Mouse (Mus musculus): ENCODE results near the gene Nup98. TPM values are rescaled to one million over a fixed set of nuclear protein-coding genes. Genes with fewer than 3 reads are reported as not detected.
A peak's percentile ranks its signal among the peaks of the same experiment; 100 is the strongest.

Gene Nup98
- polyA plus RNA-seq, 2 experiments: 8.8 to 16.3 TPM

GRCm38 (mm10) chr7:102137464-102137863 lies 72.5 kb downstream of the Nup98 start:
- WGBS (ENCODE audit: insufficient replicate concordance): 61% methylated on average over 1 of the region's 1 CpGs
- peaks cover 60% of the 10 kb centered on the region for H3K36me3 ChIP-seq (replicated peaks; ENCODE audit: control insufficient read depth, insufficient read depth, low read depth)
- DNase-seq (ENCODE audit: low read depth in 3 of 3, low spot score in 3 of 3): peak; percentile 4 to 40 (median 26)

GRCm38 (mm10) chr7:102132395-102132794 lies 77.6 kb downstream of the Nup98 start:
- Histone ChIP-seq H3K27me3 (ENCODE audit: control insufficient read depth, insufficient read depth, low read length) (no peaks in the 10 kb centered on the region), H3K9me3 (ENCODE audit: control insufficient read depth, low read length) (no peaks in the 10 kb centered on the region), H3K27ac (no peak overlapping the region), H3K4me1 (replicated peaks; ENCODE audit: control insufficient read depth in 2 of 2, insufficient read depth in 2 of 2, low read length in 1 of 2) (no peaks in the 10 kb centered on the region), H3K9ac (replicated peaks) (no peak overlapping the region), H3K36me3 (replicated peaks; ENCODE audit: control insufficient read depth, insufficient read depth, low read depth) (peaks cover 72% of the 10 kb centered on the region), H3K4me3 (ENCODE audit: insufficient read depth in 1 of 2, low read depth in 2 of 2, low read length in 2 of 2) (no peak overlapping the region), H3K4me2 (ENCODE audit: low read depth) (no peak overlapping the region)
- ATAC-seq (ENCODE audit: insufficient read depth) (no peak), DNase-seq (ENCODE audit: low read depth in 3 of 3, low spot score in 3 of 3) (no peak)
- TF ChIP-seq CTCF (IDR thresholded peaks at IDR 0.05; ENCODE audit: low read depth) (no peak), EP300 (IDR thresholded peaks at IDR 0.05; ENCODE audit: low read depth) (no peak)
- WGBS (ENCODE audit: insufficient replicate concordance): 90% methylated on average over 4 of the region's 4 CpGs

More at GRCm38 (mm10) chr7:102137464-102137863, 72.5 kb downstream of the Nup98 start:
- Histone ChIP-seq H3K27ac (no peak overlapping the region), H3K4me2 (ENCODE audit: low read depth) (no peak overlapping the region), H3K4me1 (replicated peaks; ENCODE audit: control insufficient read depth in 2 of 2, insufficient read depth in 2 of 2, low read length in 1 of 2) (no peaks in the 10 kb centered on the region), H3K9me3 (ENCODE audit: control insufficient read depth, low read length) (no peaks in the 10 kb centered on the region), H3K4me3 (ENCODE audit: insufficient read depth in 1 of 2, low read depth in 2 of 2, low read length in 2 of 2) (no peak overlapping the region), H3K9ac (replicated peaks) (no peak overlapping the region), H3K27me3 (ENCODE audit: control insufficient read depth, insufficient read depth, low read length) (no peaks in the 10 kb centered on the region)
- TF ChIP-seq CTCF (IDR thresholded peaks at IDR 0.05; ENCODE audit: low read depth) (peak; percentile 78), EP300 (IDR thresholded peaks at IDR 0.05; ENCODE audit: low read depth) (no peak)
- ATAC-seq (ENCODE audit: insufficient read depth): no peak

GRCm38 (mm10) chr7:102120326-102120725 lies 89.7 kb downstream of the Nup98 start:
- H3K27me3 ChIP-seq (ENCODE audit: control insufficient read depth, insufficient read depth, low read length): no peaks in the 10 kb centered on the region
- WGBS (ENCODE audit: insufficient replicate concordance): 85% methylated on average over 10 of the region's 10 CpGs
- H3K27ac ChIP-seq: no peak overlapping the region
- H3K4me1 ChIP-seq (replicated peaks; ENCODE audit: control insufficient read depth in 2 of 2, insufficient read depth in 2 of 2, low read length in 1 of 2): no peaks in the 10 kb centered on the region
- no peaks in the 10 kb centered on the region for H3K9me3 ChIP-seq (ENCODE audit: control insufficient read depth, low read length)
- H3K4me3 ChIP-seq (ENCODE audit: insufficient read depth in 1 of 2, low read depth in 2 of 2, low read length in 2 of 2): no peak overlapping the region
- no peak overlapping the region for H3K4me2 ChIP-seq (ENCODE audit: low read depth)
- H3K36me3 ChIP-seq (replicated peaks; ENCODE audit: control insufficient read depth, insufficient read depth, low read depth): peaks cover 54% of the 10 kb centered on the region
- no peak overlapping the region for H3K9ac ChIP-seq (replicated peaks)
- ATAC-seq (ENCODE audit: insufficient read depth) (no peak), DNase-seq (ENCODE audit: low read depth in 3 of 3, low spot score in 3 of 3) (no peak)
- TF ChIP-seq EP300 (IDR thresholded peaks at IDR 0.05; ENCODE audit: low read depth) (no peak), CTCF (IDR thresholded peaks at IDR 0.05; ENCODE audit: low read depth) (no peak)

GRCm38 (mm10) chr7:102117382-102117781 lies 92.6 kb downstream of the Nup98 start:
- Histone ChIP-seq H3K9ac (replicated peaks) (no peak overlapping the region), H3K27ac (no peak overlapping the region), H3K4me1 (replicated peaks; ENCODE audit: control insufficient read depth in 2 of 2, insufficient read depth in 2 of 2, low read length in 1 of 2) (no peaks in the 10 kb centered on the region), H3K27me3 (ENCODE audit: control insufficient read depth, insufficient read depth, low read length) (no peaks in the 10 kb centered on the region), H3K4me2 (ENCODE audit: low read depth) (no peak overlapping the region), H3K4me3 (ENCODE audit: insufficient read depth in 1 of 2, low read depth in 2 of 2, low read length in 2 of 2) (no peak overlapping the region), H3K9me3 (ENCODE audit: control insufficient read depth, low read length) (no peaks in the 10 kb centered on the region), H3K36me3 (replicated peaks; ENCODE audit: control insufficient read depth, insufficient read depth, low read depth) (peaks cover 24% of the 10 kb centered on the region)
- ATAC-seq (ENCODE audit: insufficient read depth) (no peak), DNase-seq (ENCODE audit: low read depth in 3 of 3, low spot score in 3 of 3) (no peak)
- WGBS (ENCODE audit: insufficient replicate concordance): 59% methylated on average over 6 of the region's 6 CpGs
- TF ChIP-seq EP300 (IDR thresholded peaks at IDR 0.05; ENCODE audit: low read depth) (no peak), CTCF (IDR thresholded peaks at IDR 0.05; ENCODE audit: low read depth) (no peak)

GRCm38 (mm10) chr7:102116579-102117331 lies 93.2 kb downstream of the Nup98 start, which contains the start of gene Chrna10:
Gene Chrna10 (minus strand): TSS chr7:102116828.
- no peak for TF ChIP-seq CTCF (IDR thresholded peaks at IDR 0.05; ENCODE audit: low read depth)
- no peak for TF ChIP-seq EP300 (IDR thresholded peaks at IDR 0.05; ENCODE audit: low read depth)
- no peaks in the 10 kb centered on the region for H3K9me3 ChIP-seq (ENCODE audit: control insufficient read depth, low read length)
- H3K4me3 ChIP-seq (ENCODE audit: insufficient read depth in 1 of 2, low read depth in 2 of 2, low read length in 2 of 2): no peak within 1 kb of the TSS
- H3K27ac ChIP-seq: no peak within 1 kb of the TSS
- H3K4me2 ChIP-seq (ENCODE audit: low read depth): no peak within 1 kb of the TSS
- H3K36me3 ChIP-seq (replicated peaks; ENCODE audit: control insufficient read depth, insufficient read depth, low read depth): peaks cover 18% of the 10 kb centered on the region
- DNase-seq (ENCODE audit: low read depth in 3 of 3, low spot score in 3 of 3) (no peak), ATAC-seq (ENCODE audit: insufficient read depth) (no peak)
- no peak within 1 kb of the TSS for H3K9ac ChIP-seq (replicated peaks)
- 40% methylated on average over 7 of the region's 7 CpGs for WGBS (ENCODE audit: insufficient replicate concordance)
- no peaks in the 10 kb centered on the region for H3K4me1 ChIP-seq (replicated peaks; ENCODE audit: control insufficient read depth in 2 of 2, insufficient read depth in 2 of 2, low read length in 1 of 2)
- H3K27me3 ChIP-seq (ENCODE audit: control insufficient read depth, insufficient read depth, low read length): no peaks in the 10 kb centered on the region

Data from liver, embryonic 14.5 days (tissue).